Mouse (Mus musculus) gastrocnemius, adult 18-20 months (tissue): ENCODE results near the gene Kctd15. TPM values are rescaled to one million over a fixed set of nuclear protein-coding genes. Genes with fewer than 3 reads are reported as not detected.

ENCODE experiments used
- DNase-seq: peaks from one replicate; pipeline ENCODE4 v3.0.0; 2021; ENCODE audit warnings: low spot score
- long read RNA-seq, 2 experiments: library from polyadenylated mRNA; stranded (forward); transcript quantifications; one replicate each; pipeline ENCODE4 v2.0.0; 2021
- total RNA-seq, 2 experiments: library from RNA; stranded (reverse); gene quantifications; 2 replicates each; pipeline ENCODE4 v1.2.3; 2021

The Kctd15 gene
- total RNA-seq: 10 to 100 TPM; 45.8 to 49.0 TPM
- long read RNA-seq, experiment 1, transcript Kctd15-202 (7 exons, 2,407 nt): major isoform, 21 of 55 reads
- long read RNA-seq, experiment 1, partial matches to known transcripts: 4 of 55 reads
- long read RNA-seq, experiment 1, other reads (novel, unspliced or antisense): 29 of 55 reads
- long read RNA-seq, experiment 2, transcript Kctd15-202 (7 exons, 2,407 nt): major isoform, 12 of 39 reads
- long read RNA-seq, experiment 2, partial matches to known transcripts: 2 of 39 reads
- long read RNA-seq, experiment 2, other reads (novel, unspliced or antisense): 23 of 39 reads

DNA sequence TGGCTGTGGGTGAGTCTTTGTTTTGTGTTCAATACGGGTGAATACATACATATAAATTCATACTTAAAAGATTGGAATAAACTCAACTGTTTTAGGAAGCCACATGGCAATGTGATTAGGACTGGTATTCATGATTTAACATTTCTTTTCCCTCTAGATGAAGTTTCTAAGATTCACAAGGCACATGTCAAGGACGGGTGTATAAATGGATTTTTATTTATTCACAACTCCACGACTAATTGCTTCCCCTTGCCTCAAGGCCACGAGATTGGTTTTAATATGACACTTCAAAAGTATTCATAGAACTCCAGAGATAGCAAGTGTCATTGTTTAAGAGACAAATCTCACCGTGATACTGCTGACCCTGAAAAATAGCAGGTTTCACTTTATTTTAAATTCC, at the start of gene Kctd15:
Gene Kctd15 (minus strand): TSS at position 101 of the 400 bp plus-strand sequence.
- DNase-seq: no peak

DNA sequence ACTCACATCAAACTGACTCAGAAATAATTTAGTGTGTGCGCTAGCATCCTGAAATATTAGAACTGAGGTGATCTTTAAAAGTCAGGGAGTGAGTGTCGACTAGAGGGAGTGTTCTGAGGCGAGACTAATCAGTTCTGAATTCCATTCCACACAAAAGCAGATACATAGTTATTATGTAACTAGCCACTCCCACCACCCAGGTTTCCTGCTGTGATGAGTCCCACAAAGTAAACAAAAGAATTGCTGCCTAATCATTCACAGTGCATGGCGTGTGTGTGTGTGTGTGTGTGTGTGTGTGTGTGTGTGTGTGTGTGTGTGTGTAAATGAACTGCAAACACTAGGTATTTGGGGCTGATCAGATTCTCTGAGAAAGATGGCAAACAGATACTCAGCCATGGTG, 47.9 kb upstream of the Kctd15 start:
- no peak for DNase-seq

DNA sequence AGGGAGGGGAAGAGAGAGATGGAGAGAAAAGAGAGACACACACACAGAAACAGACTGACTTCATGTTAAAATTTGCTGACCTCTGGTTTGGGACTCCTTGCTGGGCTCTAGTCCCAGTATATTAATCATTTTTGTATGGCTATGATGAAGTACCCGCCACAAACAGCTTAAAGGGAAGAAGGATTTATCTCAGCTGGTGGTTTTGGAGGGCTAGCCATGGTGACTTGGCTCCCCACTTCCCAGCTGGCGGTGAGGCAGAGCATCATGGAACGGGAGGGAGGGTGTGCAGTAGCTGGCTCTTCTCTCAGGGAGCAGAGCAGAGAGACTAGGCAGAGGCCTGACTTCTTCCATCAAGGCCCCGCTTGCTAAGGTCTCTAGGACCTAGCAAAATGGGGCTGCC, 46.9 kb upstream of the Kctd15 start:
- DNase-seq: no peak

DNA sequence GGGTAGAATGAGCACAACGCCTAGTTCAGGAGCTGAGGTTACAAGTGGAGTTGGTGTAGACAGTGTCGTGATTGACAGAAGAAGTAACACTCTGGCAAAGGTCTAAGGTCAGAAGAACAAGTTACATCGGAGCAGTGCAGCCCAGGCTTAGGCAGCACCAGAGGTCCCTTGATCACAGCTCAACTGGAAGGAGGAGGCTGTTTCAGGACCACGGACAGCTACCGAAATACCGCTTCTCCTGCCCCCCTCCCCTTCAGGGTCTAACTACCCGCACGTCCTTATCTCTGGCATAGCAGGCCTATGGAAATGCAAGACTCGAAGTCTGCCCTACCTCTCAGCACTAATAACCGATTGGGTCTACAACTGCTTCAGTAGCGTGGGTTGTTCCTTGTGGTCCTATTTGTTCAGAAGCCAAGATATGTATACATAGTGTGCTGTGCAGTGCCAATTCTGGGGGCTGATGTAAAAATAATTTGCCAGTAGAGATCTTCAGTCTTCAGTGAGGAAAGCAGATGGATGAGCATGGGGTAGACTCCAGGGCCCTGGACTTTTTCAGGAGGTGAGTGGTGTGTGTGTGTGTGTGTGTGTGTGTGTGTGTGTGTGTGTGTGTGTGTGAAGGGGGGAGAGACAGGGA, 46.3 kb upstream of the Kctd15 start:
- DNase-seq: no peak

DNA sequence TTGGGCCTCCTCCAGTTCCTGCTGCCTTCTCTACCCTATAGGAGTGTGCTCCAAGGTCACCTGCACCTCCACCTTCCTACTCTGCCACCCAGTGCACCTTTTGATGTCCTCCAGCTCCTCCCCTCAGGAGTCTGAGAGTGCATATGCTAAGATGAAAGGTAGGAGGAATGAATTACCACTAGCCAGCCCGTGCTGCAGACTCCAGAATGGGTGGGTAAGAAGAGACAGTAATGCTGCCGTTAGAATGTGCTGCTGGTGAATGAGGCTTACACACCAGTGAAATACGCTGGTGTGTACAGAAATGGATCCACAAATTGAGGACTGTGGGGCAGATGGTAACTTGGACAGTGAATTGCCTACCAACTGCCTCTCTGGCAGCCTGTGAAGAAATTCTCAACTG, 43.4 kb upstream of the Kctd15 start:
- DNase-seq: no peak

DNA sequence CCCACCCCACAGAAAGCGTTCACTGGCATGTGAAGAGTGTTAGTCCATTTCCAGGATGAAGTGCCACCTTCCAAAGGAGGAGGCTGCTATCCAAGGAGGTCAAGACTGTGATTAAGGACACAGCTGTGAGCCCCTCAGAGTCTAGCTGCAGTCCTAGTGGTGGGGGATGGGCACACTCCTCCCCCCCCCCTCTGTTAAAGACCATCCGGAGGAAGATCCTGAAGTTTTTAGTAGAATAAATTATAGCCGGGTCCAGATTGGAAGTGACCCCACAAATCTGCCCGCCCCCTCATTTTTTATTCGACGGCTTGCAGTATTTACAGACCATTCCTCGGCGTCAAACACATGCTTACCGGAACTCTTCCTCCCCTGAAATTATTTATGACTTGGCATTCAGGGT, 41.7 kb upstream of the Kctd15 start:
- DNase-seq: no peak

DNA sequence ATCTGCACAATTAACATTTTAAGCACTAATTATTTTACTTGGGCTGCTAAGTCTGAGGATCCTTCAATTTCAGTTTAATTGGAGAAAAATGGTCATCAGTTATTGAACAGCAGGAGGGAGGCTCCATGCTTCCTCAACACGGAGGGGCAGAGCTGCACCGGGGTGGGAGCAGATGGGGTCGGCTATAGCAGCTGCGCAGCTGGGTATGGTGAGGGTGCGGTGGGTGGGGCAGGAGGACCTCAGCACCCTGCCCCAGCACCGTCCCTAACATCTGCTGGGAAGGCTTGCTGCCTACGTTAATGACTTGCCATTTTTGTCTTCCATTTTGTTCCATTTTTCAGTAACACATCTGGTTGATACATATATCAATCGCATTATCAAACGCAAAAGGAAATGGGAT, 39.6 kb upstream of the Kctd15 start:
- DNase-seq: no peak

DNA sequence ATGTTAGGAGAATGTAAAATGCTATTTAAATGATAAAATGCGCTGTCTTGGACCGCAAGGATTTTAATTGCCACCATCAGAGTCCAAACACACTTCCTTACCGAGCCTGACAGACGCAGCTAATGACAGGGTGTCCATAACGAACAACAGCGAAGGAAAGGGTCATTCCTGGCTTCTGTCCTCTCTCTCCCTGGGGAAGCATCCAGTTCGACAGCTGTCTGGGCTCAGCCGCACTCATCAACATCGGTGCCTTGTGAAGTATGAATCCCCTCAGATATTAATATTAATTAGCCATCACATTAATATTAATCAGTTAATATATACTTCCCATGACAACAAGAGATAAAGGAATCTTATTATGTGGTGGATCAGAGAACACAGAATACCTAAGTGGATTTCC, 38.4 kb upstream of the Kctd15 start:
- DNase-seq: no peak

DNA sequence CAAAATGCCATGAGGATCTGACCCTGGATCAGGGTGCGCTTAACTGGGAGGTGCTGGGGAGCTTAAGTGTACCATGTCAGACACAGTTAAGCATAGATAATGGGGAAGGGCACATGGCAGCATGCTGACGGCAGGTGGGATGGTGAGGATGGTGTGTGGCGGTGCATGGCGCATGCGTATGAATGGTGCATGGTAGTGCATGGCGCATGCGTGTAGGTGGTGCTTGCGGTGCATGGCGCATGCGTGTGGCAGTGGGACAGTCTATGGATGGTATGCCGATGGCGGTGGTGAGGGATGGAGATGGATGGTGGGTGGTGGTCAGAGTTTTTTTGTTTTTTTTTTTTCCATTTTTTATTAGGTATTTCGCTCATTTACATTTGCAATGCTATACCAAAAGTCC, 37.4 kb upstream of the Kctd15 start:
- DNase-seq: no peak

DNA sequence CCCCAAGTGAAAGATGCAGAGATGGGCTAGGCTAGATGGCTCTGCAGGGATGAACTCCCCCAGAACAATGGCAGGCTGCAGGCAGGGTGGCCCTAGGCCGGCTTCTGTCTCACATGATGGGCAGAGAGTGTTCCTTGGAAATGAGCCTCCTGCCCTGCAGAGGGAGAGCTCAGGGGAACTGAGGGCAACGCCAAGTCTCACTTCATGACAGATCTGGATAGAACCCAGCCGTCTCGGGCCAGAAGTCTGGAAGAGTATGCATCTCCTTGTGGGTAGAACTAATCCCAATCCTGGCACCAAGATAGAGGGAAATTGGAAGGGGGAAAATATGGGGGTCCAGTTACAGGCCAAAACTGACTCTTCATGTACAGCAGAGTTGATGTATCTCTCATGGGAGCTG, 36.5 kb upstream of the Kctd15 start:
- no peak for DNase-seq

DNA sequence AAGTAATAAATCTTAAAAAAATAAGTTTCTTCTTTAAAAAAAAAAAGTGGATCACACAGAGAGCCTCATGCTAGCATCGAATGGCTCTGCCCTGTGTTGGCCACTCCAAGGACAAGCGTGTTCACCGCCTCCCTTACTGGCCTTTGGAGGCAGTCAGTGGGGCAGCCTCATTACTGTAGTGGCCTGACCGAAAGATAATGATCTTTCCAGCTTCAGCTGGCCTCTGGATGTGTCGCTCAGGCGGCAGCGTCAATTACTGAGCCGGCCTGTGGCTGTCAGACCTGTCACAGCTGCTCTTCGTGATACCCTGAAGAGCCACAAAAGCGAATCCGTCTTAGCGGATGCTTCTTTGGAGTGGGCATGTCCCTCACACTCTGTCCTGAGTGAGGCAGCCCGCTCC, 33.6 kb upstream of the Kctd15 start:
- no peak for DNase-seq

DNA sequence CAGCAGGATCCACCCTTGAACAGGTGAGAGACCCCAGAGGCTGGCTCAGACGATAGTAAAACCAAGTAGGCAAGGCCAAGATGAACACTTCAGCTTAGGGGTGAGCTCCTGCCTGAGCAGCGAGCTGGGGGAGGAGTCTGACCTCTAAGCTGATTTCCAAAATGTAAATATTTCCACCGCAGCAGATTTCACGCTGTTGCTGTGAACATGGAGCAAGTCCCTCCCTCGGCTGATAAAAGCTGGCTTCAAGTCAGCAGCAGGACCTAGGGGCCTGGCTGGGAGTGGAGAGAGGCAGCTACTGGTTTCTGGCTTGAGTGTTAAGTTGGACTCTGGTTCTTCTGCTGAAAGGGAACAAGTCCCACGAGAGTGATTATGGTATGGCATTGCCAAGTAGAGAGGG, 32.5 kb upstream of the Kctd15 start:
- no peak for DNase-seq

DNA sequence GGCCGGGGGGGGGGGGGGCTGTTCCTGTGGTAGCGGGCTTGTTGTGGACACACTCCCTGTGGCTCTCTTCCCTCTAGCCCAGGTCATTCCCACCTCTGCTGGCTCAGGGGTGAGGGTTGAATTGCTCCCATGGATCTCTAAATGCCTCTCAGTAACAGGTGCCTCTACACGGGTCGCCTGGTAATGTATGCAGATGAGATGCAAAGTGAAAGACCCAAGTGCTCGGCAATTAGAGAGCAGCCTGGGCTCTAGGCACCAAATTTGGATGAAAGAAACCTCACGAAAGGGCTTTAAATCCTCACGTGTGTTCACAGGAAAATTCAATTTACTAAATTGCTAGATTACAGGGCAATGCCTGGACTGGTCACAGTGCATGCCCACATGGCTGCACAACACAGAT, 29.3 kb upstream of the Kctd15 start:
- DNase-seq: no peak

DNA sequence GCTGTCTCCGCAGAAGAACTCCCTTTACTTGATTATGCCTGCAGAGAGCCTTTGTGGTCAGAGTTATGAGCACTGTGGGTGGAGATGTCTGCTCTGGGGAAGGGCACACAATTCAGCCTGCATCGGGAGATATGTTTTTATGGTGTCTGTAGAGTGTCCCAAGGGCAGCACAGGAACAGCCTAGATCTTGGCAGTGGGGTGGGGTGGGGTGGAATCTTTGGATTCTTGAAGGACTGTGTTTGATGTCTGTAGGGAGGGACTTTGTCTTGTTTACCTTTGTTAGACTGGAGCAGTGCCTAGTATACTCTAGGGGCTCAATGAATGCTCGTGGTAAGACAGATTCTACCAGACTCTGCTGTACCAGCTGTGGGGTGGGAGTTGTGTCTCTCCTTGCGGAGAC, 28.6 kb upstream of the Kctd15 start:
- no peak for DNase-seq

DNA sequence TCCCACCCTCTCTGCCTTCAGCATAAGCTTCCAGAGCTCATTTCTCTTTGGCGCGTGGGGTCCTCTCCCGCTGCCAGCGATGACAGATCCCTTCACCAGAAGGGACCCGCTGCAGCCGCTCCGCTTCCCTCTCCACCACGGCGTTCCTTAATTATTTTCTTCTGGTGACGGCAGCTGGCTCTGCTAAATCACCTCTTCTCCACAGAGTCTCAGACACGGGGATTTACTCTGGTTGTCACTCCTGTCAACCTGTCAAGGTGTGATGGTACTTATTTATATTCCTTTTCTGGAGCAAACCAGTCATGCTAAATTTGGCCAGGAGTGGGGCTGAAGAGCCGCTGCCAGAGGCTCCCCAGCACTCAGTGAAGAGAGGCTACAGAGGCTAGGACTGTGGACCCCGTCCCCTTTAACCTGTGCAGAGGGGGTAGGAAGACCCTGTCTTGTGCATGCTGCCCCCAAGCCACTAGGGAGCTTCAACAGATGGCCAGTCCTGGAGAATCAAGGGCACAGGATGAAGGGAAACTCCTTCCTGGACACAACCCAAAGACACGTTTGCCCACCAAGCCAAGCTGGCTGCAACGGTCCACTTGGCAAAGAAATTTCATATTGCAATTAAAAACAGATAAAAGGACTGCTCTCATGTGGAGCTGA, 24.4 kb upstream of the Kctd15 start:
- no peak for DNase-seq

DNA sequence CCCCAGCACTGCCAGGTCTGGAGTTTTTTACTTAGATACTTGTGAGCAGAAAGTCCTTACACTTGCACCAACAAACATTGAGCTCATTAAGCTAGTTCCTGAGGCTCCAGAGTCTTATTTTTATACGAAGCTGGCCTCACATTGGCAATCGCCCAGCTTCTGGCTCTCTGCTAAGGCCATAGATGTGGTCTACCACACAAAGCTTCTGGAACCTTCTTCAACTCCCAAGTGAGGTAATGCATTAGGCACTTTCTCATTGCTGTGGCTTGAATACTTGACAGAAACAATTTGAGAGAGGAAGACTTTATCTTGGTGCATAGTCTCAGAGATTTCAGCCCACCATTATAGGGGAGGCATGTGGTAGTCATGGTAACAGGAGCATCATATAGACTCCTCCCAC, 23.4 kb upstream of the Kctd15 start:
- DNase-seq: no peak

DNA sequence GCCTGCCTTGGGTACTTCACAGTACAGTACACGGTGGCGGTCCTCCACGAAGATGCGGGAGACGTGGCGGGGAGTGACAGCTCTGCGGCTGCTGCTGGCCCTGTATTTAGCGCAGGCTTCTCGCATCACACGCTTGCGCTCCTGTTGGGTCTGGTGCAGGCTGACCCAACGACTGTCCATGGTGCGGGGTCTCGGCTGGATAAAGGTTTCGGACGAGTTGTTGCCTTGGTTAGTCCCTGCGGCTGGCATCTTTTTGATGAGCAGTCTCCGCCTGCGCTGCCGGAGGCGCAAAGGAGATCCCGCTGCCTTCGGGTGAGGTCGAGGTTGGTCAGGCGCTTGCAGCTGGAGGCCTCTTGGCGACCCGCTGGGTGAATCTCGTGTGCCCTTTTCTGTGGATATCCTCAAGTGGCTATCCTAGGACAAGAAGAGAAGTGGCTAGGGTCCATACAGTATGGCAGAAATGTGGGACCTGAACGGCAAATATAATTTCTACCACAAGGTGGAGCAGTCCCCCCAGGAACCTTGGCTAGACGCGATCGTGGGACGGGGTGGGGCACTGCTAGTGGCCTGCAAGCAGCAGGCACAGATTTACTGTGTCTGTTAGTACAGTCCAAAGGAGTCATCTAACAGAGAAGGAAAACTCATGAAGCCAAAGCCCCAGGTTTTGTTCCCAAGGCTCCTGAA, 19.4 kb upstream of the Kctd15 start:
- DNase-seq: peak; percentile 80

DNA sequence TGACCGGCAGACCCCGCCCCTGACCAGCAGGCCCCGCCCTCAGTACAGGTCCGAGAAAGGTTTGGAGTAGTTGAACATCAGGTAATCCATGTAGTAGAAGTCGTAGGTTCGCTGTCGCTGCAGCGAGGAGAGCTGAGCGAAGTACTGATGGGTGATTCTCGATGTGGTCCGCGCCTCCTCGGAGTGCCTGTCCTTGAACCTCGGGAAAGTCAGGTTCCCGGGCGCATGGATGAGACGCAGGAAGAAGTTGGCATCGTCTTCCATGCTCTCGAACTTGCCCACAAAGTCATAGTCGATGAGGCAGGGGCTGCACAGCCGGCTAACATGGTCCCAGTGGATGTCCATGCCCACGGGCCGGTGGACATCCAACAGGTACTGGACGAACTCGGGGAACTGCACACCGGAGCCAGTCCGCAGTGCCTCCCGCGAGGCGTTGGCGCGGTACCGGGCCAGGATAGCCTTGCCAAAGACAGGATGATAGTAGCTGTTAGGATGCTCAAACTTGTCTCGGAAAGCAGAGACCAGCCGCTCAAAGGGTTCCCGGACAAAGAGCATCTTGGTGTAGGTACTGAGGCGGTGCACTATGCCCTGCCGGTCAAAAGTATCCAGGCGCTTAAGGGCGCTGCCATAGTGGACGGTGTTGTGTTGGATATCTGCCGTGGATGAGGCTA, 18.7 kb upstream of the Kctd15 start:
- DNase-seq: no peak

DNA sequence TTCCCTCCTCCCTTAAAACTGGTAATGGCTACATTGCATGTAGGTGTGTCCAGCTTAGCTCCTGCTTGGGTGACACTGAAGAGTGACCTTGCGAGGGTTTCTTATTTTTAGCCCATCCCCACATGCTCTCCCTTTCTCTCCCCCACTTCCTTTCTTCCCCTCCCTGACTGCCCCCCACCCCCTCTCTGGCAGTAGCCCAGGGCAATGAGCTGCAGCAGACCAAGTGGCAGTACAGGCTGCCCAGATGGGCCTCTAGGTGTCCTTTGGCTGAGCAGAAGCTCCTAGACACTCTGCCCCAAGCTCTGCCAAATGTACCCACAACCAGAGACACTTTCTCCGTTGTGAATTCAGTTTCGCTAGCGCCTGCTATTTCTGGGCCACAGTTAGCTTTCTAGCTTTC, 16.4 kb upstream of the Kctd15 start:
- DNase-seq: no peak

DNA sequence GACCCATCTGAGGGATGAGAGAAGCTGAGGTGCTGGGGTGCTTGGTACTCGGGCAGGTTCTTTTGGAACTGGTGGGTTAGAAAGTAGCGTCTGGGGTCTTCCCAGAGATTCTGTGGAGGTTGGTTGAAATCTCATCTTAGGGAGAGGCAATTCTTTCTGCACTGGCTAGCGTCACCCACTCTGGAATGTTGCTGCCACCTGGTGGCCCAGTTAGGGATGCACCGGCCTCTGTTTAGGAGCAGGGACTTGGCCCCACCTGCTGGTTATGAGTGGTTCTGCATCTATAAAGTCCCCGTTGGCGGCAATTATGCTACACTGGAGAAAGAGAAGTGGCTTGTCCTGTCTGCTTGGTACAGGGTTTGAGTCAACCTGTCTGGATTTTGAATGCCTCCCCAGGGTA, 15.4 kb upstream of the Kctd15 start:
- DNase-seq: peak; percentile 90

DNA sequence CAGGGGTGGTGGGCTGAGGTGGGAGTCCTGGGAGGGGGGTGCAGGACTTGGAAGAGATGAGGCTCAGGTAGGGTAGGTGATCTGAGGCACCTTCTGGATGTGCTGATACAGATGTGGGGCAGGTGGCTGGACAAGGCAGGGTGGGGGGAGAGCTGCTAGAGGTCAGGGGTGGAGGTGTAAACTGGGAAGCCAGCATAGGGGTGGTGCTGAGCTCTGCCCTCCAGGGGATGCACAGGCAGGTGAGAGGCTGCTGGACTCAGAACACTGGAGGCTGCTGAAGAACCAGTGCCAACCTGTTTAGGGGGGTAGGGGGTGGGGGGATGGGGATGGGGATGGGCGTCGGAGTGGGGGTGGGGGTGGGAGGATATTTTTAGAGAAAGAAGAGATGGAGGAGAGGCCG, 14.2 kb upstream of the Kctd15 start:
- no peak for DNase-seq

DNA sequence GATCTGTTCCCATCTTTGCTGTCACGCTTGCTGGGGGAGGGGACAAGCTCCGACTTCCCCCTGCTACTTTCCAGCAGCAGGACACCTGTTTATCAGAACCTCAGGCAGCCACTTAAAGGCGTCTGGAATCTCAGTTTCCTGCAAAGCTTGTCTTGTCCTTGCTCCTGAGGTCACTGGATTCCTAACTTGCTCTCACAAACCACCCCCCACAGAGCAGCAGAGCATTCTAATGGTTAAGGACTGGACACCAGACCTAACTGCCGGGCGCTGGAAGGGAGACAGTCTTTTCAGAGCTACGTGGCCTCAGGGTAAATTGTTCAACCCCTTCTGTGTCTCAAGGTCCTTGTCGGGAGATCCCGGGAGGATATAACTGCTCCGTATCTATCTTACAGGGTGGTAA, 12.8 kb upstream of the Kctd15 start:
- no peak for DNase-seq
